Mouse (Mus musculus) testis, adult 2 months (tissue): ENCODE measurements around the gene Nckap1l. TPM values are rescaled to one million over a fixed set of nuclear protein-coding genes. Genes with fewer than 3 reads are reported as not detected.
A peak's percentile ranks its signal among the peaks of the same experiment; 100 is the strongest.

Experiments
- H3K27ac ChIP-seq: fragments of 200-500 bp; 2 replicates; pipeline ENCODE4 v1.5.1; 2012; ENCODE audit warnings: low read depth, low read length; ENCODE audit not compliant: control insufficient read depth, insufficient read depth
- H3K27me3 ChIP-seq: fragments of 200-500 bp; 2 replicates; pipeline ENCODE4 v1.6.1; 2012; ENCODE audit warnings: mild to moderate bottlenecking, low read length, moderate library complexity; ENCODE audit not compliant: control insufficient read depth, insufficient read depth
- H3K36me3 ChIP-seq: fragments of 200-500 bp; 2 replicates; pipeline ENCODE4 v1.6.1; 2012; ENCODE audit warnings: mild to moderate bottlenecking, low read length; ENCODE audit not compliant: control insufficient read depth, insufficient read depth
- H3K4me1 ChIP-seq: fragments of 200-500 bp; 2 replicates; pipeline ENCODE4 v1.6.1; 2012; ENCODE audit warnings: low read length; ENCODE audit not compliant: control insufficient read depth, insufficient read depth
- H3K4me3 ChIP-seq: fragments of 200-500 bp; 2 replicates; pipeline ENCODE4 v1.5.1; 2012; ENCODE audit warnings: low read depth, mild to moderate bottlenecking, low read length, moderate library complexity, mixed read lengths; ENCODE audit not compliant: control insufficient read depth
- CTCF ChIP-seq: fragments of 200-500 bp; IDR thresholded peaks from 2 replicates; pipeline ENCODE4 v1.5.1; 2012; ENCODE audit warnings: low read depth, mild to moderate bottlenecking, inconsistent platforms, low read length, moderate library complexity; ENCODE audit not compliant: control insufficient read depth, insufficient read depth, insufficient replicate concordance
- POLR2A ChIP-seq: fragments of 200-500 bp; IDR thresholded peaks from 2 replicates; pipeline ENCODE4 v1.6.1; 2012; ENCODE audit warnings: low read depth, mild to moderate bottlenecking, inconsistent platforms, low read length, moderate library complexity; ENCODE audit not compliant: control insufficient read depth
- polyA plus RNA-seq: library from polyadenylated mRNA; depleted of rRNA; stranded (reverse); fragments of >200 nt; gene quantifications from 2 replicates; pipeline ENCODE4 v1.2.3, GENCODE M21; 2012

The Nckap1l gene
- polyA plus RNA-seq, 1 experiment = 61.5 TPM

- no peak for TF ChIP-seq CTCF
- no peak for TF ChIP-seq POLR2A
- H3K4me3 ChIP-seq = peak overlapping the region; percentile 36; the same call in 1 of the 2 replicates
- no peaks in the 10 kb centered on the region for H3K27me3 ChIP-seq
- no peaks in the 10 kb centered on the region for H3K36me3 ChIP-seq
- no peak overlapping the region for H3K27ac ChIP-seq
- H3K4me1 ChIP-seq = peaks cover 2% of the 10 kb centered on the region; the same call in 1 of the 2 replicates
Measured at GRCm38 (mm10) chr15:103514119-103514518, 60.5 kb downstream of the Nckap1l start.

- no peaks in the 10 kb centered on the region for H3K36me3 ChIP-seq
- TF ChIP-seq POLR2A (no peak), CTCF (no peak)
- peaks cover 2% of the 10 kb centered on the region; the same call in 1 of the 2 replicates for H3K4me1 ChIP-seq
- H3K27me3 ChIP-seq = no peaks in the 10 kb centered on the region
- no peak overlapping the region for H3K27ac ChIP-seq
- H3K4me3 ChIP-seq = no peak overlapping the region
Measured at GRCm38 (mm10) chr15:103514914-103515313, 61.3 kb downstream of the Nckap1l start.

- Histone ChIP-seq H3K4me3 (no peak overlapping the region), H3K27ac (no peak overlapping the region), H3K36me3 (no peaks in the 10 kb centered on the region), H3K4me1 (peaks cover 2% of the 10 kb centered on the region; the same call in 1 of the 2 replicates), H3K27me3 (no peaks in the 10 kb centered on the region)
- TF ChIP-seq CTCF = no peak
- no peak for TF ChIP-seq POLR2A
Measured at GRCm38 (mm10) chr15:103518600-103519385, 65.2 kb downstream of the Nckap1l start.

- TF ChIP-seq CTCF = no peak
- no peak for TF ChIP-seq POLR2A
- Histone ChIP-seq H3K36me3 (no peaks in the 10 kb centered on the region), H3K27ac (no peak overlapping the region), H3K4me1 (0 out of 2 replicates have a peak, but pooled peaks cover 2% of the 10 kb centered on the region), H3K4me3 (no peak overlapping the region), H3K27me3 (no peaks in the 10 kb centered on the region)
Measured at GRCm38 (mm10) chr15:103519386-103520378, 66.1 kb downstream of the Nckap1l start.

- no peak overlapping the region for H3K27ac ChIP-seq
- no peaks in the 10 kb centered on the region for H3K4me1 ChIP-seq
- H3K27me3 ChIP-seq = no peaks in the 10 kb centered on the region
- no peaks in the 10 kb centered on the region for H3K36me3 ChIP-seq
- H3K4me3 ChIP-seq = no peak overlapping the region
- no peak for TF ChIP-seq POLR2A
- TF ChIP-seq CTCF = no peak
Measured at GRCm38 (mm10) chr15:103522458-103523099, 69.0 kb downstream of the Nckap1l start.

- no peak overlapping the region for H3K27ac ChIP-seq
- H3K27me3 ChIP-seq = no peaks in the 10 kb centered on the region
- H3K36me3 ChIP-seq = no peaks in the 10 kb centered on the region
- H3K4me1 ChIP-seq = no peaks in the 10 kb centered on the region
- H3K4me3 ChIP-seq = no peak overlapping the region
- TF ChIP-seq POLR2A (no peak), CTCF (no peak)
Measured at GRCm38 (mm10) chr15:103523156-103523555, 69.6 kb downstream of the Nckap1l start.

GRCm38 (mm10) chr15:103530372-103530771, 76.8 kb downstream of the Nckap1l start:
- no peak overlapping the region for H3K4me3 ChIP-seq
- no peak overlapping the region for H3K27ac ChIP-seq
- no peak for TF ChIP-seq POLR2A
- peak; percentile 95 for TF ChIP-seq CTCF
- no peaks in the 10 kb centered on the region for H3K36me3 ChIP-seq
- no peaks in the 10 kb centered on the region for H3K4me1 ChIP-seq
- no peaks in the 10 kb centered on the region for H3K27me3 ChIP-seq
